ENCODE assay signal across 11 mouse cellular contexts in genomic region chr6:41205864-41206263, GRCm38 (mm10).
"Had no signal": no experiment of that assay in that cellular context is flagged by ENCODE, and none has a peak within 500 bp of the region (broad histone marks: within the 10 kb centered on the region; RNA-seq: fewer than 3 reads in every experiment).

No protein-coding gene starts in this region.

- DNase-seq: kidney, adult 2 months; kidney, postnatal 25 days; layer of hippocampus, adult 9-11 months; liver, postnatal 0 days; lung, embryonic 14.5 days; right cerebral cortex, postnatal 4 days; thymus, adult 2 months; thymus, postnatal 14 days had no signal

- ATAC-seq: intestine, postnatal 0 days; liver, postnatal 0 days; lung, postnatal 0 days; midbrain, embryonic 15.5 days had no signal
